Mouse (Mus musculus) stomach, embryonic 14.5 days (tissue): ENCODE results near the gene Inpp4a. TPM values are rescaled to one million over a fixed set of nuclear protein-coding genes. Genes with fewer than 3 reads are reported as not detected.

Experiments
- ATAC-seq: fragments of 200-750 bp; cut with Nextera tagmentation; 2 replicates; pipeline ENCODE4 v1.8.0; 2017; ENCODE audit warnings: low read depth, moderate TSS enrichment; ENCODE audit not compliant: insufficient number of reproducible peaks, insufficient read depth, low FRiP score
- H3K27ac ChIP-seq: fragments of 300-500 bp; sonication (generic); 2 replicates; pipeline ENCODE4 v1.5.1; 2014; ENCODE audit warnings: mild to moderate bottlenecking, low read length, moderate library complexity, mixed read lengths
- H3K27me3 ChIP-seq: fragments of 300-500 bp; sonication (generic); 2 replicates; pipeline ENCODE4 v1.6.1; 2014; ENCODE audit warnings: low read length, control low read depth, mixed read lengths; ENCODE audit not compliant: control insufficient read depth, insufficient read depth
- H3K36me3 ChIP-seq: fragments of 300-500 bp; sonication (generic); 2 replicates; pipeline ENCODE4 v1.6.1; 2014; ENCODE audit warnings: mild to moderate bottlenecking, control low read depth, low read length, moderate library complexity, mixed read lengths; ENCODE audit not compliant: control insufficient read depth, insufficient read depth
- H3K4me1 ChIP-seq: fragments of 300-500 bp; sonication (generic); 2 replicates; pipeline ENCODE4 v1.6.1; 2014; ENCODE audit warnings: low read length, control low read depth, mixed read lengths; ENCODE audit not compliant: control insufficient read depth, insufficient read depth
- H3K4me2 ChIP-seq: fragments of 300-500 bp; sonication (generic); replicated peaks from 2 replicates; pipeline ENCODE4 v1.6.1; 2014; ENCODE audit warnings: low read depth, low read length, control low read depth
- H3K4me3 ChIP-seq: fragments of 300-500 bp; sonication (generic); 2 replicates; pipeline ENCODE4 v1.5.1; 2014; ENCODE audit warnings: low read depth, low read length, control low read depth
- H3K9ac ChIP-seq: fragments of 300-500 bp; sonication (generic); replicated peaks from 2 replicates; pipeline ENCODE4 v1.6.1; 2014; ENCODE audit warnings: low read depth, mild to moderate bottlenecking, control low read depth, low read length, moderate library complexity, mixed read lengths
- H3K9me3 ChIP-seq: fragments of 300-500 bp; sonication (generic); 2 replicates; pipeline ENCODE4 v1.6.1; 2016; ENCODE audit warnings: low read depth, low read length, control low read depth; ENCODE audit not compliant: control insufficient read depth
- WGBS: fragments of 180-500 bp; shearing (Covaris S2); extraction: QIAGEN DNeasy Blood & Tissue Kit; methylation state at CpG from one replicate; pipeline ENCODE4 v1.1.7; 2014; 5-methylcytosine and 5-hydroxymethylcytosine counted together
- polyA plus RNA-seq: library from polyadenylated mRNA; unstranded; fragments of >200 nt; fragmentation: Nextera tagmentation; extraction: Ambion mirVana; gene quantifications from 2 replicates; pipeline ENCODE4 v1.2.1, GENCODE M21; 2014

Inpp4a gene
- polyA plus RNA-seq, 1 experiment from 2014 or later: 20.8 TPM

DNA sequence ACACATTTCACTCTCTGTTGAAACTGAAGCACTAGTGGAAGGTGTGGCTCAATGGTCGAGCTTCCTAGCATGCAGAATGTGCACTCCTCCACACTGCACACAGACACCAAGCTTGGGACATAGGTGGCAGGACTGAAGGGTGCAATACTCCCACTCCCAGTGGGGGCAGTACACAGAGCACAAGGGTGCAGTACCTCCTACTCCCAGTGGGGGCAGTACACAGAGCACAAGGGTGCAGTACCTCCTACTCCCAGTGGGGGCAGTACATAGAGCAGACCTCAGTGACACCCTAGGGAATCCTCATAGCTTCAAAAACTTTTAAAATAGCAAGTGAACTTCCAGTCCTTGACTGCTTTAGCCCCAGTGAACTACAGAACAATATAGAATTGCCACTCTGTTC is 119.8 kb downstream of the Inpp4a start:
- peaks cover 1% of the 10 kb centered on the region; the same call in 1 of the 2 replicates for H3K9me3 ChIP-seq
- ATAC-seq: no peak
- peaks cover 6% of the 10 kb centered on the region; the same call in 1 of the 2 replicates for H3K36me3 ChIP-seq
- no peak overlapping the region for H3K9ac ChIP-seq
- no peak overlapping the region for H3K27ac ChIP-seq
- 83% methylated on average over 1 of the region's 1 CpGs for WGBS
- no peak overlapping the region for H3K4me2 ChIP-seq
- no peak overlapping the region for H3K4me3 ChIP-seq
- no peaks in the 10 kb centered on the region for H3K4me1 ChIP-seq
- no peaks in the 10 kb centered on the region for H3K27me3 ChIP-seq

DNA sequence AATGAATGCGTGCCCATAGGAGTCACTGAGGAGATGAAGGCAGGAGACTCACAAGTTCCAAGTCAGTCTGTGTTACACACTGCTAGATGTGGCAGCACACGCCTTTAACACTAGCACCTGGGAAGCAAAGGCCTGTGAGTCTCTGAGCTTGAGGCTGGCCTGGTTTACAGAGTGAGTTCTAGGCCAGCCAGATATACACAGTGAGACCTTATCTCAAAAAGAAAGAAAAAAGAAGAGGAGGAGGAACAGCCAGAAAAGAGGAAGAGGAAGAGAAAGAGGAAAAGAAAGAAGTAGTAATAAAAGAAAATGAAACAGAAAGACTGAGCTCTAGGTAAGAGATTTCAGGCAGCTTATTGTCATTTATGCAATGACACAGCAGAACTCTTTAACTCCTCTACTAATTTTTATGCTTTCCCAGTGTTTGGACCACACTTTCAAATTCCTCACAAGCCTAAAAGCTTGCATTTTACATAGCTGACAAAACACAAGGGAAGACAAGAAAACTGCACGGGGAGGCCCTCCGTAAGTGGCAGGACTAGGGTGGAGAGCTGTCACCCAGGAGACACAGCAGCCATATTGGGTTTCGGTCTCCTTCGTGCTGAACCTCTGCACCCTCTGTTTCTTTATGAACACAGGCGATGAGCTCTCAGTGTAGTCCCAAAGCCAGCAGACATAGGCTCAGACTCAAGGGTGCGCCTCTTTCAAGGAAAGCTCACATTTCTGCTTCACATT is 127.6 kb downstream of the Inpp4a start:
- Histone ChIP-seq H3K27ac (no peak overlapping the region), H3K36me3 (peaks cover 11% of the 10 kb centered on the region; the same call in 1 of the 2 replicates), H3K9me3 (peaks cover 3% of the 10 kb centered on the region; the same call in 1 of the 2 replicates), H3K4me3 (no peak overlapping the region), H3K4me2 (no peak overlapping the region), H3K9ac (no peak overlapping the region), H3K4me1 (peaks cover 14% of the 10 kb centered on the region), H3K27me3 (no peaks in the 10 kb centered on the region)
- ATAC-seq: no peak
- WGBS: 94% methylated on average over 8 of the region's 8 CpGs

DNA sequence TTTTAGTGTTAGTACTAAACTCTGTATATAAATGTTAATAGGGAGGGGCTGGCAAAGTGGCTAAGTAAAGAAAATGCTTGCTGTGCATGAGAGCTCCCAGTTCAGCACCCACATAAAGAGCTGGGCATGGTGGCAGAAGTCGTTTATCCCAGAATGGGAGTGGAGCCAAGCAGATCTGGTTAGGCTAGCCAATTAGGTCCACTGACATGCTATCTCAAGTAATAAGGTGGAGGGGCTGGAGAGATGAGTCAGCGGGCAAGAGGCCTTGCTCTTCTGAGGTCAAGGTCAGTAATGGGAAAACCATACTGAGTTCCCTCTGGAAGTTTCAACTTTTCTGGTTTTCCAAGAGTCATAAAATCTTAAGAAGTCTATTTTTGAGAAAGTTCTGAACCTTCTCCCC is 129.2 kb downstream of the Inpp4a start:
- Histone ChIP-seq H3K4me1 (peaks cover 14% of the 10 kb centered on the region), H3K4me3 (peak overlapping the region; percentile 93), H3K27ac (no peak overlapping the region), H3K9me3 (peaks cover 3% of the 10 kb centered on the region; the same call in 1 of the 2 replicates), H3K27me3 (no peaks in the 10 kb centered on the region), H3K4me2 (peak overlapping the region; percentile 60), H3K9ac (peak overlapping the region; percentile 89; the same call in 1 of the 2 replicates), H3K36me3 (peaks cover 23% of the 10 kb centered on the region)
- 62% methylated on average over 2 of the region's 2 CpGs for WGBS
- ATAC-seq: no peak

DNA sequence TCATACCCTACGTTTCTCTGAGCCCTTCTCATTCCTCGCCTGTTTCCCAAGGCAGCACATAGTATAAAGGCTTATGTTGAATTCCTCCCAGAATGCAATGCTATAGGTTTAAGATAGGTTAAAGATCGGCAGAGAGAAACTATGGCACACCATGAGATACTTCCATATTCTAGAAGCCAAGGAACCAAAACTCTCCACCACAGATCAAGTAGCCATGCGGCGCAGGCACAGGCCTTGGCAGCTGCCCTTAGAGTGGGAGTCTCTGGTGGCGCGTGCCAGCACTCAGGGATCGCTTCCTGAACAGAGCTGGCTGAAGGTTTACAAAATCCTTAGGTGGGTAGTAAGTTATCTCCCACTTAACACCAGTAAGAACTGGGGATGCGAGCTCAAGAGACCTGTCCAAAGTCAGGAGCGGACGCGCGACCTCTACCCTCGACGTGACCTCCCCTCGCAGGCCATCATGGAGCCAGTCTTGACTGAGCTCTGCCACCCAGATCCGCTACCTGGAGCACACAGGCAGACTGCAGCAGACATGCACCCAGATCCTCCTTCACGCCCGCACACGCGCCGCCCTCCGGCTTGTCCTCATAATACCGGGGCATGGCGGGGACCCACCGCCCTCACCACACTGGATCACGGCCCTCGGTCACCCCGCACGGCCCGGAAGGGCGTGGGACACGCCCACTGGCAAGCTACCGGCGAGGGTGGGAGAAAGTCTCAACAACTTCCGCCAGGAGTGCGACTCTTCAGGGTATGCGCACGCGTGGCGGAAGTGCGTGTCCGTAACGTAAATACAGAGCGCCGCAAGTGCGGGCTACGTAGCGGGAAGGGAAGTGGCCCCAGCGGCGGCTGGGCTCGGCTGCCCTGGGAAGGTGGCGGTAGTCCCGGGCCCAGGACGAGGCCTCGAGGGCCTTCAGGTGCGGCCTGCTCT is 130.0 kb downstream of the Inpp4a start, which contains the start of the genes Coa5 and Unc50:
TSS of gene Coa5 (minus strand) at position 738 of the 931 bp plus-strand sequence.
TSS of gene Unc50 (plus strand) at position 774 of the 931 bp plus-strand sequence.
- ATAC-seq: peak; percentile 98
- WGBS: 2% methylated on average over 56 of the region's 57 CpGs
- Histone ChIP-seq H3K9ac (peak within 1 kb of the TSS; percentile 89), H3K36me3 (peaks cover 26% of the 10 kb centered on the region), H3K9me3 (no peaks in the 10 kb centered on the region), H3K27me3 (no peaks in the 10 kb centered on the region), H3K4me2 (peak within 1 kb of the TSS; percentile 61), H3K4me3 (peak within 1 kb of the TSS; percentile 93), H3K4me1 (peaks cover 14% of the 10 kb centered on the region), H3K27ac (peak within 1 kb of the TSS; percentile 70)

DNA sequence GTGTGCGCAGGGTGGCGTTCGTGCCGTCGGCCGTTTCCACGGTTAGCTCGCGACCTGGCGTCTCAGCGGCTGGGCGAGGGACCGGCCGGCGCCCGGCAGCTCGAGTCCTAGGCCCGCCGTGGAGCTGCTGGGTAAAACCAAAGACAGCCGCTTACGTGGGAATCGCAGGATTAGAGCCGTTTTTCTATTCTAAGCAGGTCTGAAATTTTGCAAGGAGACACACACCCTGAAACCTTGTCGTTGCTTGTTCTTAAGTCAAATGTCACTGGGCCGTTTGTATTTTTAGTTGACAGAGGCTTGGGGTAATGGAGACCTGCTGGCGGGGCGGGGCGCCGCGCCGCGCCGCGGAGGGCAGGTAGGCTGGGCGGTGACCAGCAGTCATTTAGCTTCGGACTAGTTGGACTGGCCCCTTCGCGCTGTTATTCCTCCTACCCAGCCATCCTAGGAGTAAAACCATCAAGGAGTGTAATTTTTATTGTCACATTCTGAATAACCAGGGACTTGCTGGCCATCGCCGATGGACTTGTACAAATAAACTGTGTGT is 130.7 kb downstream of the Inpp4a start:
- Histone ChIP-seq H3K36me3 (peaks cover 26% of the 10 kb centered on the region), H3K9ac (peak overlapping the region; percentile 89), H3K27me3 (no peaks in the 10 kb centered on the region), H3K27ac (peak overlapping the region; percentile 70), H3K9me3 (no peaks in the 10 kb centered on the region), H3K4me3 (peak overlapping the region; percentile 93), H3K4me1 (peaks cover 14% of the 10 kb centered on the region), H3K4me2 (peak overlapping the region; percentile 61)
- WGBS: 2% methylated on average over 40 of the region's 40 CpGs
- ATAC-seq: peak; percentile 54; the same call in 1 of the 2 replicates

DNA sequence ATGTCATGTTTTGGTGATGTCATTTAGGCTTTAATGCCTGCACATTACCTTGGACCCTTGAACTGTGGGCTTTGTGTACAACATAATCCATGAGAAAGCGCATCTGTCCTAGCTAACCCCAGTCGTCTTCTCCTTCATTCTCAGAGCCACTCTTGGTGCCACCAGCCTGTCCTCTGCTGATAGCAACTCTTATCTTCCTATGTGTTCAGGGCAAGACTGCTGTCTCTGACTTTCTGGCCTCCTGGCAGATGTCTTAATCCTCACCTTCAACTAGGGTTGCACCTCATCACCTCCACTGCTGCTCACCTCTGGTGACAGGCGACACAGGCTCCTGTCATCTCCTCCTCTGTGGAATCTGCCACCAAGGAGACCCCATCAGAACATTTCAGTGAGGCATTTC is 136.8 kb downstream of the Inpp4a start:
- 89% methylated on average over 3 of the region's 3 CpGs for WGBS
- Histone ChIP-seq H3K4me3 (no peak overlapping the region), H3K9me3 (no peaks in the 10 kb centered on the region), H3K4me1 (peaks cover 2% of the 10 kb centered on the region; the same call in 1 of the 2 replicates), H3K27ac (no peak overlapping the region), H3K9ac (no peak overlapping the region), H3K4me2 (no peak overlapping the region), H3K27me3 (no peaks in the 10 kb centered on the region), H3K36me3 (peaks cover 63% of the 10 kb centered on the region)
- ATAC-seq: no peak

DNA sequence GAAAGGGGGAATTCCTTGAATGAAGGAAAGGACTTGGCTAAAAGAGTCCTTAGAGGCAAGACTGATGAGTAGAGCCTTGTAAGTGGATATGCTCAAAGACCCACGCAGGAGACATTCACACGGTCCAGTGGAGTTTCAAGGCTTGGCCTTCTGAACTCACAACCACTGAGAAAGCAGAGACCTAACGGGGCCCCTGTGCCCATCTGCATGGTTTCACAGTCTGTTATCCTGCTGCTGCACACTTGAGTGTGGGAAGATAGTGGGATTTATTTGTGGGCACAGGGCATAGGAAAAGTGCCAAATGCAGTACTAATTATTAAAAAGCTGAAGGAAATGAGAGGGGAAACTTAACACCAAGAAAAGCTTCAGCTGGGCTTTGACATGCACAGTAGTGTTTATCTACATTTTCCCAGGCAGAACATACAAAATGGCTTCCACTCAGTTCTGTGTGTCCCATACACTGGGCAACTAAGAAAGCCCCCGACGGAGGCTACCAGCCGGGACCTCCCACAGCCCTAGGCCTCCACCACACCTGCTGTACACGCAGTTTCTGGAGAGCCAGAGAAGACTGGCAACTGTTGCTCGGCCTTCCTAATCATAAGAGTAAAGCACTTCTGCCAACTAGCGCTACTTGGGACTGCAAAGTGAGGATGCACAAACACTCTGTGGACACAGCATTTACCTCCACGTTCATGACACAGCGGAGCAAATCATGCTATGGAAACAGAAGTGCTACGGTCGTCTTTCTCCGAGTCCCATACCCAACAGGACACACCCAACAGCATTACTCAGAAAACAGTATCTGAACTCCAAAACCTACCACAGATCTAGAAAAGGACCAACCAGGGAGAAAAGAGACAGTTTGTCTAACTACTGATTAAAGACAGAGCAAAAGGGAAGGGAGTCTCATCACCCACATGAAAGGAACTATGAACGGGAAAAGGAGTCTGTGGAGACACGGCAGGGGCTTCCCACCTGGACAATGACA is 143.5 kb downstream of the Inpp4a start:
- 92% methylated on average over 16 of the region's 16 CpGs for WGBS
- ATAC-seq: no peak

More for the DNA sequence above, 143.5 kb downstream of the Inpp4a start:
- H3K27ac ChIP-seq: no peak overlapping the region
- H3K9ac ChIP-seq: no peak overlapping the region
- no peaks in the 10 kb centered on the region for H3K9me3 ChIP-seq
- no peak overlapping the region for H3K4me2 ChIP-seq
- H3K27me3 ChIP-seq: no peaks in the 10 kb centered on the region
- no peak overlapping the region for H3K4me3 ChIP-seq
- H3K4me1 ChIP-seq: no peaks in the 10 kb centered on the region
- H3K36me3 ChIP-seq: peaks cover 23% of the 10 kb centered on the region
